Mouse (Mus musculus): ENCODE measurements around the gene Guca2b.

DNA sequence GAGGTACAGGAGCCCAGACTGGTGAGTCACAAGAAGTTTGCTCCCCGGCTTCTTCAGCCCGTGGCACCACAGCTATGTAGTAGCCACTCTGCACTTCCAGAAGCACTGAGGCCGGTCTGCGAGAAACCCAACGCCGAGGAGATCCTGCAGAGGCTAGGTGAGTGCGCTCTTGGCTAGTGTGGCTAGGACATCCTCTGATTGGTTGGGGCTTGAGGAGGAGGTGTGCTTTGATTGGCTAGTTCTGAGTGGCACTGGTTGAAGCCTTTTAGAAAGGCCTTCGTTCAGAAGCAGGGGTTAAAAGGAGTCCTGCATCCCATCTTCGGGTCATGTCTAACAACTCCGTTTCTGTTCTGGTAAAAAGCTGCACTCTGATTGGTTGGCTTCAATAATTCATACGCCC, 20.1 kb downstream of the Guca2b start:
- no peak for TF ChIP-seq CTCF (conservative IDR thresholded peaks at IDR 0.05; ENCODE audit: insufficient read depth, insufficient read length, low read depth, low read length)
- no peak for TF ChIP-seq POLR2A (IDR thresholded peaks at IDR 0.05; ENCODE audit: low read depth, low read length)
